Mouse (Mus musculus) urinary bladder, postnatal 10 days (tissue): ENCODE measurements at regions not wholly inside any gene's neighbourhood (a gene's known extent, or its start where the extent isn't known, plus 50 kb on each side); places are given as distances from the start of the nearest gene placed in this dataset.

Source experiments
- DNase-seq: peaks from one replicate; pipeline ENCODE4 v3.0.0; 2022; ENCODE audit warnings: low spot score

GRCm38 (mm10) chr7:34506816-34507215 lies 113.7 kb upstream of the Lsm14a start:
- no peak for DNase-seq

GRCm38 (mm10) chr7:34493892-34494291 lies 100.8 kb upstream of the Lsm14a start:
- no peak for DNase-seq

- DNase-seq = no peak
These were observed 91.9 kb upstream of the Lsm14a start for GRCm38 (mm10) chr7:34484908-34485598.

- no peak for DNase-seq
These were observed 90.3 kb upstream of the Lsm14a start for GRCm38 (mm10) chr7:34483368-34483767.

- DNase-seq = no peak
These were observed 87.7 kb upstream of the Lsm14a start for GRCm38 (mm10) chr7:34480771-34481170.

- DNase-seq = no peak
These were observed 77.9 kb upstream of the Lsm14a start for GRCm38 (mm10) chr7:34471003-34471402.

- no peak for DNase-seq
These were observed 69.0 kb upstream of the Lsm14a start for GRCm38 (mm10) chr7:34462069-34462468.

- no peak for DNase-seq
These were observed 66.8 kb upstream of the Lsm14a start for GRCm38 (mm10) chr7:34459834-34460495.

GRCm38 (mm10) chr7:34458851-34459250 lies 65.7 kb upstream of the Lsm14a start:
- DNase-seq = no peak

- no peak for DNase-seq
These were observed 55.2 kb upstream of the Lsm14a start for GRCm38 (mm10) chr7:34448364-34448763.

- DNase-seq = no peak
These were observed 51.1 kb upstream of the Lsm14a start for GRCm38 (mm10) chr7:34444263-34444662.
